Mouse (Mus musculus): ENCODE data around the gene H2-D1. TPM values are rescaled to one million over a fixed set of nuclear protein-coding genes. Genes with fewer than 3 reads are reported as not detected.

The H2-D1 gene
- 37.7 and 45.8 TPM in 2 replicates for polyA plus RNA-seq (2015; fragmentation: Nextera tagmentation; extraction: Ambion mirVana)

DNA sequence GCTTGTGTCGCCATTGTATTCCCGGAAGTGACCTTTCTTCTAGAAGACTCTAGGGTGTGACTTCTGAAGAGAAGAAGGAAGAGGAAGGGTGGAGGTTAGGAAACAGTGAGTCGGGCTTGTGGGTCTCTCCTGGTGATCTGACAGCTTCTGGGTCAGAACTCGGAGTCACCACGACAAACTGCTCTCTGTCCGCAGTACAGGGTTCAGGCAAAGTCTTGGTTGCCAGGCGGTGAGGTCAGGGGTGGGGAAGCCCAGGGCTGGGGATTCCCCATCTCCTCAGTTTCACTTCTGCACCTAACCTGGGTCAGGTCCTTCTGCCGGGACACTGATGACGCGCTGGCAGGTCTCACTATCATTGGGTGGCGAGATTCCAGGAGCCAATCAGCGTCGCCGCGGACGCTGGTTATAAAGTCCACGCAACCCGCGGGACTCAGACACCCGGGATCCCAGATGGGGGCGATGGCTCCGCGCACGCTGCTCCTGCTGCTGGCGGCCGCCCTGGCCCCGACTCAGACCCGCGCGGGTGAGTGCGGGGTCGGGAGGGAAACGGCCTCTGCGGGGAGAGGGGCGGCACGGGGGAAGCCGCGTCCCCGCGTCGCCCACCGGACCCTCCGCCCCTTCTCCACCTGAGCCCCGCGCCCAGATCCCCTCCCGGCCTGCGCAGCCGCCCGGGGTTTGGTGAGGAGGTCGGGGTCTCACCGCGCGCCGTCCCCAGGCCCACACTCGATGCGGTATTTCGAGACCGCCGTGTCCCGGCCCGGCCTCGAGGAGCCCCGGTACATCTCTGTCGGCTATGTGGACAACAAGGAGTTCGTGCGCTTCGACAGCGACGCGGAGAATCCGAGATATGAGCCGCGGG is at the start of gene H2-D1:
TSS of gene H2-D1 (plus strand) at position 67 of the 859 bp plus-strand sequence.
- peak within 1 kb of the TSS; percentile 95 for H3K4me2 ChIP-seq
- 0 out of 2 replicates have a peak, but pooled peaks cover 10% of the 10 kb centered on the region for H3K4me1 ChIP-seq
- H3K27ac ChIP-seq: no peak within 1 kb of the TSS
- peak within 1 kb of the TSS; percentile 74 for H3K9ac ChIP-seq
- H3K36me3 ChIP-seq (ENCODE audit: poor library complexity, severe bottlenecking): no peaks in the 10 kb centered on the region
- no peaks in the 10 kb centered on the region for H3K9me3 ChIP-seq (replicated peaks)
- WGBS: under 1% methylated on average over 73 of the region's 73 CpGs
- H3K4me3 ChIP-seq: peak within 1 kb of the TSS; percentile 65
- H3K27me3 ChIP-seq: peaks cover 22% of the 10 kb centered on the region
- ATAC-seq: peak; percentile 94

DNA sequence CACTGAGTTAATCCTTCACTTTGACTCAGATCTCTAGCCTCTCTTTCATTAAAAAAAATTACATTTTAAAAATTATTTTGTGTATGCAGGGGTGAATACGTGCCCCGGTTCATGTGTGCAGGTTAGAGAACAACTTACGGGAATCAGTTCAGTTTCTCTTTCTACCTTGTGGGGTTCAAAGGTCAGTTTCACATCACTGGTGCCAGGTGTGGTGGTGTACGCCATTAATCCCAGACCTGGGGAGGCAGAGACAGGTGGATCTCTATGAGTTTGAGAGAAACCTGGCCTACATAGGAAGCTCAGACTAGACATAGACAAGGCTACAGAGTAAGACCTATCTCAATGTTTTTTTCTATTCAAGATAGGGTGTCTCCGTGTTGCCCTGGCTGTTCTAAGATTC is 49.5 kb upstream of the H2-D1 start:
- no peak overlapping the region for H3K27ac ChIP-seq
- H3K9ac ChIP-seq: no peak overlapping the region
- H3K4me3 ChIP-seq: no peak overlapping the region
- no peaks in the 10 kb centered on the region for H3K27me3 ChIP-seq
- H3K4me2 ChIP-seq: no peak overlapping the region
- 92% methylated on average over 5 of the region's 5 CpGs for WGBS
- ATAC-seq: no peak
- no peaks in the 10 kb centered on the region for H3K36me3 ChIP-seq (ENCODE audit: poor library complexity, severe bottlenecking)
- no peaks in the 10 kb centered on the region for H3K9me3 ChIP-seq (replicated peaks)
- no peaks in the 10 kb centered on the region for H3K4me1 ChIP-seq

DNA sequence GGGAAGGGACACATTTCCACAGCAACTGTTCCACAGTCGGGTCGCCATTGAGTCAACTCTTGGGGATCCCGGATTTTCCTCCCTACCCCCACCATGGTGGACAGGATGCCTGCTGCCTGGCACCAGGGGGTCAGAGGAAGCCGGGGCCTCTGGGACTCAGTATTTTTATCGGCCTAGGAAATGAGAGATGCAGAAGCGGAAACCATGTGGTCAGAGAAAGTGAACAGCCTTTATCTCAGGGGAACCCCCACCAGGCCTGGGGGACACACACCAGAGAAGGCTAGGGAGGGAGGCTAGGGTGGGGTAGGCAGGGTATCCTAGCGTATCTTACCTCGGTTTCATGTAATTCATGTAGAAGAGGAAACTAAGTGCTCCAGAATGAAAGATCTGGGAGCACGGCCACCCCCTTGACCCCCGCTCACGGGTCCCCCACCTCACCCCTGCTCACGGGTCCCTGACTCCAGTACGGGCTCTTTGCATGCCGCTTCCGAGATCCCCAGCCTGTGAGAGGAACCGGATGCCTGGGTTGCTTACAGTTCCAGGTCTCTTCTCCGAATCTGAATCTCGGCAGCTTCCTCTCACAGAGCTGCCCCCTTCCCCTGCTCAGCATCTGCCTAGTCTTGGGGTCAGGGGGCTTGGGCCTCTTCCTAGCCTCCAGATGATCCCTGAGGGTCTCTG is 43.9 kb upstream of the H2-D1 start:
- Histone ChIP-seq H3K9ac (no peak overlapping the region), H3K36me3 (ENCODE audit: poor library complexity, severe bottlenecking) (peaks cover 37% of the 10 kb centered on the region), H3K4me1 (no peaks in the 10 kb centered on the region), H3K4me3 (no peak overlapping the region), H3K4me2 (no peak overlapping the region), H3K27ac (no peak overlapping the region), H3K9me3 (replicated peaks) (no peaks in the 10 kb centered on the region), H3K27me3 (no peaks in the 10 kb centered on the region)
- no peak for ATAC-seq
- 84% methylated on average over 18 of the region's 18 CpGs for WGBS

DNA sequence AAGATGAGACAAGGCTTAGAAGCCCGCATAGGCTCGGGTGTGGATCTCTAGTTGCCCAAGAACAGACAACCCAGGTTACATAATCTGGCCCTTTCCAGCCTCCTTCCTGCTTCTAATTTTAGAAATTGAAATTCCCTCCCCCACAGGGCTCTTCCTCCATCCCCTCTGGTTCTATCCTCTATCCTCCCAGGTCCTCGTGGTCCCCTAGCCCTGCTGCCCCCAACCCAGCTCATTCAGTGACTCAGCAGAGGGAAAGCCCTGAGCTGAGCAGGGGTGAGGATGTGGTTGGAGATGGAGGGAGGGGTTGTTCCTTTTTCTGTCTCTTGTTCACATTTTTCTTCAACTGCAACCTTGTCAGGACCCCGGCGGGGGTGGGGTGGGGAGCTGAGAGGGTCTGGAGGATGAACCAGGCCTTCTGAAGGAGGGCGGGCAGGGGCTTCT is 42.9 kb upstream of the H2-D1 start:
- Histone ChIP-seq H3K36me3 (ENCODE audit: poor library complexity, severe bottlenecking) (peaks cover 37% of the 10 kb centered on the region), H3K4me3 (no peak overlapping the region), H3K27ac (no peak overlapping the region), H3K4me2 (no peak overlapping the region), H3K27me3 (no peaks in the 10 kb centered on the region), H3K9me3 (replicated peaks) (no peaks in the 10 kb centered on the region), H3K9ac (no peak overlapping the region), H3K4me1 (no peaks in the 10 kb centered on the region)
- WGBS: 90% methylated on average over 6 of the region's 6 CpGs
- ATAC-seq: no peak

DNA sequence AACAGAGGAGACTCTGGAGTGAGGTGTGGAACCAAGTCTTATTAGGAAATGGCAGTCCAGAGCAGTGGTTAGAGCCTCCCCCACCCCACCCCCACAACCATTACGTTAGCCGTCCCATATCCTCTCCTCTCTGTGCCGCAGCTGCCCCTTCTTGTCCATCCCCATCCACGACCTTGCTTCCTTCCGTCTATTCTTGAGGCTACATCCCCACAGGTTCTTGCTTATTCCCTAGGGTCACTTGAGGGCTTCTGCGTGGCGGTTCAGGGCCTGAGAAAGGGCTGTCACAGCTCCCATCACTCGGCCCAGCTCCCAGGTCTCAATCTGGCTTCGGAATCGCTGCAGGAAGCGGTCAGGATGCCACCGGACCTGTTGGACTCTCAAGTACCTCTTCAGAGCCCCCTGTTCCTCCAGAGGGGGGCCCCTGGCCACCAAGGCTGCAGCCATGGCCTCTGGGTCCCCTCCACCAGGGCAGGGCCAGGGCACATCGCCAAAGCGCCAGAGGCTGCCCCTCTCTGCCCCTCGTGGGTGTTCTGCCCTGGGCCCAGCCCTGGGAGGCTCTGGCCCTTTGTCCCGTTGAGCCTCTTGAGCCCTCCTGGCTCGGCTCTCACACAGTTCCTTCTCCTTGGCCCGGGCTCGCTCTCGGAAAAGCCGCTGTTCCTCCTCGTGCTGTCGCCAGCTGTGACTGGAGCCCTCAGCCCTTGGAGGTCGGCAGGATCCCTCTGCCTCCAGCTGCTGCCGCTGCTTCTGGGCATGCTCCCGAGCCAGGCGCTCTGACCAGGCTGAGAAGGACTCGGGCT is 42.2 kb upstream of the H2-D1 start, which contains the start of gene Gm16181:
TSS of gene Gm16181 (plus strand) at position 679 of the 797 bp plus-strand sequence.
- no peak within 1 kb of the TSS for H3K4me3 ChIP-seq
- H3K9me3 ChIP-seq (replicated peaks): no peaks in the 10 kb centered on the region
- no peak for ATAC-seq
- H3K36me3 ChIP-seq (ENCODE audit: poor library complexity, severe bottlenecking): peaks cover 44% of the 10 kb centered on the region
- no peak within 1 kb of the TSS for H3K9ac ChIP-seq
- H3K4me1 ChIP-seq: no peaks in the 10 kb centered on the region
- H3K4me2 ChIP-seq: no peak within 1 kb of the TSS
- 83% methylated on average over 28 of the region's 28 CpGs for whole genome bisulfite sequencing
- H3K27me3 ChIP-seq: no peaks in the 10 kb centered on the region
- H3K27ac ChIP-seq: no peak within 1 kb of the TSS

DNA sequence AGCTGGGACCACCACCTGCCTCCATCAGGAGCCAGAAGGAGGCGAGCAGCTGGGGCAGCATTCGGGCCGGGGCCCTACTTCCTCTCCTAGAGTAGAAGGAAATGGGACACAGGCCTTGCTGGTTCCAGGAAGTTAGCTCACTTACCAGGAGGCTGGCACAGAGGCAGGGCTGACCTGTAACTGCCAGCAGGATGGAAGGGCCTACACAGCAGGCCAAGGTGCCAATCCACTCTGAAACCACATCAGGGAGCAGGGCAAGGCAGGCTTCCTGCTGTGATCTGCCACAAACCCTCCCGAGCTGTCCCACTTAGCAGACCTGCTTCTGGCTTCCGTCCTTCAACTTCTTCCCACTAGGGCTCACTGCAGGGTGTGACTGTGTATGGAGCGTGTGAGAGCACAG is 40.2 kb upstream of the H2-D1 start:
- no peak overlapping the region for H3K4me3 ChIP-seq
- WGBS: 82% methylated on average over 6 of the region's 6 CpGs
- H3K4me2 ChIP-seq: no peak overlapping the region
- no peak overlapping the region for H3K9ac ChIP-seq
- H3K27ac ChIP-seq: no peak overlapping the region
- ATAC-seq: no peak
- no peaks in the 10 kb centered on the region for H3K27me3 ChIP-seq
- H3K4me1 ChIP-seq: no peaks in the 10 kb centered on the region
- H3K9me3 ChIP-seq (replicated peaks): no peaks in the 10 kb centered on the region
- peaks cover 56% of the 10 kb centered on the region for H3K36me3 ChIP-seq (ENCODE audit: poor library complexity, severe bottlenecking)

DNA sequence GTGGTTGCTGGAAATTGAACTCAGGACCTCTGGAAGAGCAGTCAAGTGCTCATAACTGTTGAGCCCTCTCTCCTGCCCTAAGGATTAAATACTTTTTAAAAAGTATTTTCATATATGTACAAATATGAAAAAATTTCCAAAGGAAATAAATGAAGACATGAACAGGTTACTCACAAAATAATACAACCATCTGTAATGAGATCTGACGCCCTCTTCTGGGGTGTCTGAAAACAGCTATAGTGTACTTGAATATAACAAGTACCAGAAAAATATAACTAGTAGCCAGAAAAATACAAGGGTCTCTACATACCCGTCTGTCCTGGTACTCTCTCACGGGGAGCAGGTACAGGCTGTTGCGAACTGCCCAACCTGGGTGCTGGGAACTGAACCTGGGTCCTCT is 37.9 kb upstream of the H2-D1 start:
- no peak for ATAC-seq
- H3K36me3 ChIP-seq (ENCODE audit: poor library complexity, severe bottlenecking): peaks cover 70% of the 10 kb centered on the region

DNA sequence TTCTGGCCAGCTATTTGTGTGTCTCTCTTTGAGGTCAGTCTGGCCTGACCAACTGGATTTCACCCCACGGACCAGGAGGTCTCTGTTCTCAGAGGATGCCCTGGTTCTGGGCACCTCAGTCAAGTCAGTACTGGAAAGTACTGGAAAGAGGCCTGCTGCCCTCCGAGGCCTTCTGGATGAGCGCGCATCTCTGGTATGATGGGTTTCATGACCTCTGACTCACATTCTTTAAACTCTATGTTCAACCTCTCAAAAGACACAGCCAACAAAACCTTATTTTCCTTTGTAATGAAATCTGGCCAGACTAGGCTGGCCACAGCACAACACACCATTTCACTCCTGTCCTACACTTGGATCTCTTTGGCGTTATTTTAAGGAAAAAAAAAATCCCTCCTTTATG is 37.1 kb upstream of the H2-D1 start:
- Histone ChIP-seq H3K9me3 (replicated peaks) (no peaks in the 10 kb centered on the region), H3K4me1 (no peaks in the 10 kb centered on the region), H3K36me3 (ENCODE audit: poor library complexity, severe bottlenecking) (peaks cover 68% of the 10 kb centered on the region), H3K9ac (no peak overlapping the region), H3K4me2 (no peak overlapping the region), H3K27me3 (no peaks in the 10 kb centered on the region), H3K4me3 (no peak overlapping the region), H3K27ac (no peak overlapping the region)
- 96% methylated on average over 5 of the region's 5 CpGs for WGBS
- ATAC-seq: no peak

More for the DNA sequence above, 37.9 kb upstream of the H2-D1 start:
- no peaks in the 10 kb centered on the region for H3K4me1 ChIP-seq
- H3K27ac ChIP-seq: no peak overlapping the region
- no peak overlapping the region for H3K4me3 ChIP-seq
- no peaks in the 10 kb centered on the region for H3K27me3 ChIP-seq
- H3K9me3 ChIP-seq (replicated peaks): no peaks in the 10 kb centered on the region
- no peak overlapping the region for H3K4me2 ChIP-seq
- no peak overlapping the region for H3K9ac ChIP-seq
- WGBS: 97% methylated on average over 4 of the region's 4 CpGs

DNA sequence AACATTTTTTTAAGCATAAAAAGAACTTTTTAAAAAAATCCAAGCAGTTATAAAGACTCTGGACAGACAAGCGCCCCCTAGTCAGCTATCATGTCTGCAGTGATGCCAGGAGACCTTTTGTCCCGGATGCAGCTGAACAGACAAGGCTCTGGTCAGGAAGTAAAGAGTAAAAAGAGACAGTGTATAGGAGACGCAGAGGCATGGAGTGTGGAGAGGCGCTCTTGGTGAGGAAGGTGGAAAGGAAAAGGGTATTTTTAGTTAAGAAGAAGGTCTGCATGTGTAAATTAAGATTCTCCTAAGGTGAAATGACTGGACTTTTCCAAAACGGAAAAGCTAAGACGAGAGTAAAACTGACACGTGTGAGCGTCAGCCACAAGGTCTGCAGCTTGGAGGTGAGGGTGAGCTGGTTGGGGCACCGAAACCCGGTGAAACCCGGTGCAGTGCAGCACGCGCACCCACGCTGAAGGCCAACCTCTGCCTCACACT is 35.9 kb upstream of the H2-D1 start:
- Histone ChIP-seq H3K36me3 (ENCODE audit: poor library complexity, severe bottlenecking) (peaks cover 70% of the 10 kb centered on the region), H3K4me3 (no peak overlapping the region), H3K4me2 (no peak overlapping the region), H3K9ac (no peak overlapping the region), H3K4me1 (peaks cover under 1% of the 10 kb centered on the region), H3K27ac (no peak overlapping the region), H3K9me3 (replicated peaks) (no peaks in the 10 kb centered on the region), H3K27me3 (no peaks in the 10 kb centered on the region)
- 90% methylated on average over 14 of the region's 14 CpGs for WGBS
- no peak for ATAC-seq

DNA sequence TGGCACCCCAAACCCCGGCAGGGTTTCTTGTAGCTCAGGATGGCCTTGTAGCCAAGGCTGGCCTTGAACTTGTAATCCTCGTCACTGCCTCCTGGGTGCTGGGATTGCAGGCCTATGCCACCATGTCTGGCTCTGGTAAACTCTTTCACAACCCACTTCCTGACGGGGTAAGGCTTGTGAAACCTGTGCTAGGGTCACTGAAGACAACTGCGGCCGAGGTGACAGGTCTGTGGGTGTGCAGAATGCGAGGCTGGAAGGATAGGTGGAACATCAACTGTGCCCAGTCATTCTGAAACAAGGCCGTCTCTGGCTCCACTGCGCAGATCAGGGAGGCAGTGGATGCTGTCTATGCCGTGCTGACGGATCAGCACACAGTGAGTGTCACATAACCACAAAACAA is 31.5 kb upstream of the H2-D1 start:
- Histone ChIP-seq H3K9me3 (replicated peaks) (no peaks in the 10 kb centered on the region), H3K4me1 (peaks cover 23% of the 10 kb centered on the region), H3K36me3 (ENCODE audit: poor library complexity, severe bottlenecking) (peaks cover 57% of the 10 kb centered on the region), H3K9ac (0 out of 2 replicates have a peak overlapping the region, but pooled peaks have one; percentile 27), H3K27me3 (no peaks in the 10 kb centered on the region), H3K4me2 (no peak overlapping the region), H3K4me3 (no peak overlapping the region), H3K27ac (no peak overlapping the region)
- no peak for ATAC-seq
- WGBS: 94% methylated on average over 10 of the region's 10 CpGs

DNA sequence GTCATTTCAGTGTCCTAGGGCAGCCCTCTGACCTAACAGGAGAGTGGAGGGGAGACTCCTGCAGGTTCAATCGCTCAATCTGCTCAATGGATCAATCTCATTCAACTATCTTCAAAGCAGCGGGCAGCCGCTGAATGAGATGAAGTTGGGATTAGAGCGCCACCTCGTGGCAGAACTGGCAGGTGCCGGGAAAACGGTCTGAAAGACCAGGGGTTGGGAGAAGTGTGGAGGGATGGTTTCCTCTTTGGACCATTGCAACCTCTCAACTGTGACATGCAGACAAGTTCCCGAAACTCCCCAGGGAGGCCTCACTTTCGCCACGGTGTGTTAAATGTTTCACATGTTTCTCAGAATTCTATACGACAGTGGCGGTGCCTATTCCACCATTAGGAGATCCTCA is 30.5 kb upstream of the H2-D1 start:
- no peak for ATAC-seq
- peaks cover 30% of the 10 kb centered on the region for H3K4me1 ChIP-seq
- peak overlapping the region; percentile 27; the same call in 1 of the 2 replicates for H3K9ac ChIP-seq
- H3K4me3 ChIP-seq: 0 out of 2 replicates have a peak overlapping the region, but pooled peaks have one; percentile 10
- H3K27me3 ChIP-seq: no peaks in the 10 kb centered on the region
- no peak overlapping the region for H3K27ac ChIP-seq
- peaks cover 53% of the 10 kb centered on the region for H3K36me3 ChIP-seq (ENCODE audit: poor library complexity, severe bottlenecking)
- peak overlapping the region; percentile 40 for H3K4me2 ChIP-seq
- WGBS: 13% methylated on average over 12 of the region's 12 CpGs
- no peaks in the 10 kb centered on the region for H3K9me3 ChIP-seq (replicated peaks)
